Mouse (Mus musculus): Measurements from ENCODE around the gene Cdh22.

Cdh22 gene

GRCm38 (mm10) chr2:165086634-165087033, 148.0 kb downstream of the Cdh22 start:
- in situ Hi-C loops (cut with MboI, MseI), result no loop called here

- in situ Hi-C loops (cut with MboI, MseI), result no loop called here
Observed at GRCm38 (mm10) chr2:165081257-165081656, 153.4 kb downstream of the Cdh22 start.

GRCm38 (mm10) chr2:165080657-165081056, 154.0 kb downstream of the Cdh22 start:
- in situ Hi-C loops (cut with MboI, MseI), result no loop called here

GRCm38 (mm10) chr2:165078605-165079004, 156.0 kb downstream of the Cdh22 start:
- in situ Hi-C loops (cut with MboI, MseI), result loop anchor here (5.0 kb wide), 1 partner anchor 284 kb away; no protein-coding TSS in a partner anchor

GRCm38 (mm10) chr2:165078045-165078444, 156.6 kb downstream of the Cdh22 start:
- in situ Hi-C loops (cut with MboI, MseI), result loop anchor here (5.0 kb wide), 1 partner anchor 284 kb away; no protein-coding TSS in a partner anchor

GRCm38 (mm10) chr2:165077055-165077454, 157.6 kb downstream of the Cdh22 start:
- in situ Hi-C loops (cut with MboI, MseI), result loop anchor here (5.0 kb wide), 1 partner anchor 285 kb away; no protein-coding TSS in a partner anchor

- in situ Hi-C loops (cut with MboI, MseI), result loop anchor here (5.0 kb wide), 1 partner anchor 287 kb away; no protein-coding TSS in a partner anchor
Observed at GRCm38 (mm10) chr2:165074937-165075336, 159.7 kb downstream of the Cdh22 start.

GRCm38 (mm10) chr2:165074081-165074884, 160.4 kb downstream of the Cdh22 start:
- in situ Hi-C loops (cut with MboI, MseI), result no loop called here

- in situ Hi-C loops (cut with MboI, MseI), result no loop called here
Observed at GRCm38 (mm10) chr2:165073381-165073781, 161.3 kb downstream of the Cdh22 start.

- in situ Hi-C loops (cut with MboI, MseI), result no loop called here
Observed at GRCm38 (mm10) chr2:165070096-165070816, 164.4 kb downstream of the Cdh22 start.

- in situ Hi-C loops (cut with MboI, MseI), result loop anchor here (5.0 kb wide), 1 partner anchor 193 kb away; no protein-coding TSS in a partner anchor
Observed at GRCm38 (mm10) chr2:165068806-165069205, 165.8 kb downstream of the Cdh22 start.

GRCm38 (mm10) chr2:165064489-165064888, 170.2 kb downstream of the Cdh22 start:
- in situ Hi-C loops (cut with MboI, MseI), result no loop called here

GRCm38 (mm10) chr2:165061638-165062433, 172.8 kb downstream of the Cdh22 start:
- in situ Hi-C loops (cut with MboI, MseI), result no loop called here

Data from T-helper 2 cell (primary cell).